Mouse (Mus musculus) Patski (cell line): Measurements from ENCODE around the gene Mamdc2. TPM values are rescaled to one million over a fixed set of nuclear protein-coding genes. Genes with fewer than 3 reads are reported as not detected.
A peak's percentile ranks its signal among the peaks of the same experiment; 100 is the strongest.

Source experiments
- ATAC-seq: fragments of 100-300 bp; one replicate; pipeline ENCODE4 v1.8.0; 2021
- CTCF ChIA-PET: fragments of 350-600 bp; sonication (Branson Sonifier 250); formaldehyde crosslinking; loops from one replicate; lab custom pipeline; 2022; ENCODE audit warnings: inconsistent platforms; lab: Charles Lee
- POLR2A ChIA-PET: fragments of 350-600 bp; sonication (Branson Sonifier 250); formaldehyde crosslinking; loops from one replicate; lab custom pipeline; 2022; ENCODE audit warnings: antibody characterized with exemption, inconsistent platforms; lab: Charles Lee
- DNase-seq: peaks from one replicate; pipeline ENCODE4 v3.0.0-alpha.2; 2011; ENCODE audit warnings: low read depth, low spot score
- H3K27me3 ChIP-seq: fragments of 371-371 bp; one replicate; pipeline ENCODE4 v1.5.1; 2021
- CTCF ChIP-seq: fragments of 100-300 bp; IDR thresholded peaks from one replicate; pipeline ENCODE4 v1.5.1; 2021
- in situ Hi-C: fragments of 300-500 bp; cut with MboI; formaldehyde crosslinking; loops from 3 replicates; pipeline ENCODE4 v1.11.1; 2018; ENCODE audit warnings: low pct_unique_long_range_greater_than_20kb, mixed read lengths
- polyA plus RNA-seq: library from polyadenylated mRNA; unstranded; gene quantifications from one replicate; pipeline ENCODE4 v1.2.3, GENCODE M21; 2021

Gene Mamdc2
- polyA plus RNA-seq, 1 experiment from 2014 or later, result not detected

- in situ Hi-C loops, result no loop called here
- POLR2A ChIA-PET, result no interaction called here
- no peak for ATAC-seq
- TF ChIP-seq CTCF, result no peak
- CTCF ChIA-PET, result no interaction called here
- H3K27me3 ChIP-seq, result peaks cover 62% of the 10 kb centered on the region
- DNase-seq, result no peak
These were observed 67.3 kb downstream of the Mamdc2 start for GRCm38 (mm10) chr19:23380968-23381367.

DNA sequence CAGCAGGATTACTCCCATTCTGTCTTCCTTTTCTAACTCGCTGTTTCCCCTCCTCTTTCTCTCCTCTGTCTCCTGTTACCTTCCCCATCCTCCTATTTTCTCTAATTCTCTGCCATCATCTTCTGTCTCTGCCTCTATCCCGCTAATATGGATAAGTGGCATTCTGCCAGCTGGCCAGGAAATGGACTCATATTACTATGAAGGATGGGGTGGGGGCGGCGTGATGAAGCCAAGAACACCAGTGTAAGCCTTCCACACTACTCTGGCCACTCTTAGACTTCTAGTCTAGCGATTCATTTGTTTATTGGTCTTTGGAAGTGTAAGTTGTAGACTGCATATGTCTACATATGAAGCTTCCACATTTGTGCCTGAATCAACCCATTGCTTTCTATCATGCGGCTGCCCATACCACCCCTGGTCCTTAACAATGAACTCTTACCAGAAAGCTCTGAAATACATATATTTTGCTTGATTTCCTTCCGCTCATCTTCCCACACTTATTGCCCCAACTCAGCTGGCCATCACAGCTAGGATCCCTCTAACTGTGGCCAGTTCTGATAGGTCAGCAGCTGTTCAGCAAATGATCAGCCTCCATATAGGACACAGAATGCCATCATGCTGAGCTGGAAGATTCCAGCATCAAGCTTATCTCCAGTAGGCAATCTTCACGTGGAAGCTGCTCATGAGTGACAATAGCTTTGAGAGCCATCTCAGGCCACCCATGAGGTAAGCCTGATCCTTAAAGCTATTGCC is 68.3 kb downstream of the Mamdc2 start:
- ATAC-seq (no peak), DNase-seq (no peak)
- peaks cover 56% of the 10 kb centered on the region for H3K27me3 ChIP-seq
- no peak for TF ChIP-seq CTCF
- in situ Hi-C loops, result no loop called here
- ChIA-PET POLR2A (no interaction called here), CTCF (interaction anchor here (0.7 kb wide), 1 partner anchor 12 kb away, joined by 3 read pairs; no protein-coding TSS in a partner anchor)

- H3K27me3 ChIP-seq, result peaks cover 33% of the 10 kb centered on the region
- no peak for ATAC-seq
- CTCF ChIA-PET, result interaction anchor here (0.8 to 1.8 kb wide), 3 partner anchors 37 to 154 kb away, joined by 3 read pairs; no protein-coding TSS in a partner anchor
- POLR2A ChIA-PET, result no interaction called here
- TF ChIP-seq CTCF, result no peak
- no peak for DNase-seq
- in situ Hi-C loops, result no loop called here
These were observed 71.6 kb downstream of the Mamdc2 start for GRCm38 (mm10) chr19:23376536-23377201.

DNA sequence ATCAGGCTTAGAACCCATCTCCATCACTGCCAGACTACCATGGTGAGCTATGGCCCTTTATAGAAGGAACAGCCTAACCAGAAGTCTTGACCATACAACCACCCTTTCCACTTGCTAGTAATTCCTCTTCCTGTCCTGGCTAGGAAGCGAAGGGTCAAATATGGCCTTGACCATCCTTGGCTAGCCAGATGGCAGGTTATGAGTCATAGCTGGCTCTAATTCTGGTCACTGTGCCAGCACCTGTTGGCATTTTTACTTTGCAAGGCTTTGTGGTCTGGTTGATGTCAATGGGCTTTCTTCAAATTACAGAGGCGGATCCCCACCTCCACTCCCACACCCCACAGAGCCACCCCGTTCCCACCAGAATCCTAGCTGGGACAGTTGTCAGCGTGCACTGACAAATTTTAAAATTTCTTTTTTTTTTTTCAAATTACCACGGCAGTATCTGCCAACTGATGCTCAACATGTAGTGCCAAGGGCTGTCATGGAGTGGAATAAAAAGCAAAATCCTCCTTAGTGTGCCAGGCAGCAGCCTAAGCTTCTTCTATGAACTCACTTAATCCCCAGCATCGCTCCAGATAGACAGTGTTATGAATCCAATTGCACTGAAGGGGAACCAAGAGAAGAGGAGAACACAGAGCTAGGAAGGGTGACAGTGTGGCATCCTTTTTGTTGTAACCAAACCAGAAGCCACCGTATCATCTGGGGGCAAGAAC is 73.1 kb downstream of the Mamdc2 start:
- ChIA-PET POLR2A (interaction anchor here (0.6 kb wide), 1 partner anchor 436 kb away, joined by 4 read pairs; no protein-coding TSS in a partner anchor), CTCF (interaction anchor here (1.3 to 1.8 kb wide), 2 partner anchors 12 to 156 kb away, joined by 3 to 4 read pairs; no protein-coding TSS in a partner anchor)
- H3K27me3 ChIP-seq, result peaks cover 34% of the 10 kb centered on the region
- DNase-seq (no peak), ATAC-seq (no peak)
- in situ Hi-C loops, result loop anchor here (5.0 kb wide), 1 partner anchor 147 kb away; no protein-coding TSS in a partner anchor
- TF ChIP-seq CTCF, result no peak

GRCm38 (mm10) chr19:23373728-23374127 is 74.5 kb downstream of the Mamdc2 start:
- no peak for ATAC-seq
- TF ChIP-seq CTCF, result no peak
- ChIA-PET POLR2A (no interaction called here), CTCF (interaction anchor here (0.7 to 1.0 kb wide), 2 partner anchors 9 to 33 kb away, joined by 3 read pairs; no protein-coding TSS in a partner anchor)
- in situ Hi-C loops, result loop anchor here (5.0 kb wide), 1 partner anchor 149 kb away; no protein-coding TSS in a partner anchor
- peaks cover 37% of the 10 kb centered on the region for H3K27me3 ChIP-seq
- DNase-seq, result no peak

GRCm38 (mm10) chr19:23373287-23373686 is 75.0 kb downstream of the Mamdc2 start:
- ATAC-seq (no peak), DNase-seq (no peak)
- in situ Hi-C loops, result loop anchor here (5.0 kb wide), 1 partner anchor 149 kb away; no protein-coding TSS in a partner anchor
- peaks cover 38% of the 10 kb centered on the region for H3K27me3 ChIP-seq
- ChIA-PET POLR2A (no interaction called here), CTCF (interaction anchor here (1.0 kb wide), 2 partner anchors 8 to 12 kb away, joined by 3 read pairs; no protein-coding TSS in a partner anchor)
- peak; percentile 73 for TF ChIP-seq CTCF

DNA sequence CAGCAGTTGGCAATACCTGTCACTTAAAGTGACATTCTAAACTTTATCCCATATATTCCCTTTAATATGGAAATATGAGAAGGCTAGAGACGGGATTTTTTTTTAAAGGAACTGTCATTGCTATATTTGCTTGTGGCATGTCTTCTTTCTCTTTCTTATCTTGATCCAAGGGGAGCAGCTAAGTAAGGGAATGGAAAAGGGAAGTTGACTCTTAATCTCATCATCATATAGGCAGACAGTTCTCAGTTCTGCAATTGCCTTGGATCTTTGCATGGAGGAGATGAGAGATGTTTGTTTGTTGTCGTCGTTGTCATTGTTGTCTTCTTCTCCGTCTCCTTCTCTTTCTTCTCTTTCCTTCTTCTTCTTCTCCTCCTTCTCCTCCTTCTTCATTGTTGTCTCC is 79.0 kb downstream of the Mamdc2 start:
- in situ Hi-C loops, result no loop called here
- DNase-seq, result no peak
- peaks cover 45% of the 10 kb centered on the region for H3K27me3 ChIP-seq
- ChIA-PET CTCF (no interaction called here), POLR2A (no interaction called here)
- no peak for TF ChIP-seq CTCF
- no peak for ATAC-seq

GRCm38 (mm10) chr19:23362006-23362405 is 86.2 kb downstream of the Mamdc2 start:
- CTCF ChIA-PET, result interaction anchor here (1.1 to 1.3 kb wide), 2 partner anchors 11 to 13 kb away, joined by 3 to 4 read pairs; no protein-coding TSS in a partner anchor
- ATAC-seq (no peak), DNase-seq (no peak)
- POLR2A ChIA-PET, result no interaction called here
- H3K27me3 ChIP-seq, result peaks cover 28% of the 10 kb centered on the region
- TF ChIP-seq CTCF, result no peak
- in situ Hi-C loops, result no loop called here

DNA sequence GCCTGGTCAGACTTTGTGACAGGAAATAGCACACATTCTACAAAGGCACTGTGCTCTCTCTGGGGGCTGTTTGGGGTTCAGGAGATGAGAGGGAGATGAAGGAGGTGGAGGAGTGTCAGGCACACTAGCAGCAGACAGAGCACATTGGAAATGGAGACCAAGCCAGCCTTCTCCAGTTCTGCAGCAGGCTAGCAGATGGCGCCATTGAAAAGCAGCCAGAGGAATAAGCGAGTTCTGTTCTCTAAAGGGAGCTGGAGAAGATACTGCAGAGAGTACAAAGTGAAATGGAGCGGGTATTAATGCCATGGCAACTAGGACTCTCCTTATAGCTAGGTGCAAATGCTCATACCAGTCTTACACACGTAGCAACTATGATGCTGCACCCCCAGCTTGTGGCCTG is 87.1 kb downstream of the Mamdc2 start:
- in situ Hi-C loops, result no loop called here
- ATAC-seq (no peak), DNase-seq (no peak)
- TF ChIP-seq CTCF, result no peak
- POLR2A ChIA-PET, result no interaction called here
- CTCF ChIA-PET, result interaction anchor here (1.1 kb wide), 1 partner anchor 12 kb away, joined by 3 read pairs; no protein-coding TSS in a partner anchor
- peaks cover 28% of the 10 kb centered on the region for H3K27me3 ChIP-seq

DNA sequence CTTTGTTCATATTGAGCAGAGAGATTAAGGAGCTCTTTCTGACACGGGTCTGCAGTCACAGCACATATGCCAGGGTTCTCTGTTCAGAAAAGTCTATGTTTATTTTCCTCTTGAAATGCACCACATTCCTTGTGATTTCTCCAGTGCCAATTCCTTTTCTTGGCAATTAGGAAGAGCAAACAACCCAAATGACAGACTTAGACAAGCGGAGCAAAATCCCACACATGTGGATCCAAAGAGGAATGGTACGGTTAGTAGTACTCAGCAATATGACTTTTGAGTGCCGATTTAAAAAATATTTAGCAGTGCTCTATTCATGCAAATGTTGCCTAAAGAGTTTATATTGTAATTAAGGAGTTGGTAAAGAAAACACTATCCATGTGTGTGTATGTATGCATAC is 87.7 kb downstream of the Mamdc2 start:
- in situ Hi-C loops, result no loop called here
- TF ChIP-seq CTCF, result no peak
- POLR2A ChIA-PET, result no interaction called here
- DNase-seq, result no peak
- CTCF ChIA-PET, result no interaction called here
- ATAC-seq, result no peak
- H3K27me3 ChIP-seq, result peaks cover 28% of the 10 kb centered on the region
